Mouse (Mus musculus): ENCODE measurements around the gene Olfr1336. TPM values are rescaled to one million over a fixed set of nuclear protein-coding genes. Genes with fewer than 3 reads are reported as not detected.

Olfr1336 gene
- 0.03 TPM in 1 of 2 replicates, not detected in the other for polyA plus RNA-seq (2014; fragmentation: Nextera tagmentation; extraction: Ambion mirVana)

- Histone ChIP-seq H3K4me3 (ENCODE audit: low read depth, low read length) (no peak within 1 kb of the TSS), H3K9ac (replicated peaks; ENCODE audit: low read depth, low read length) (no peak within 1 kb of the TSS), H3K4me2 (ENCODE audit: low read depth, low read length) (no peak within 1 kb of the TSS), H3K27me3 (ENCODE audit: control insufficient read depth, insufficient read depth, low read length) (no peaks in the 10 kb centered on the region), H3K27ac (ENCODE audit: low read depth, low read length) (no peak within 1 kb of the TSS), H3K36me3 (ENCODE audit: control insufficient read depth, insufficient read depth, low read length) (no peaks in the 10 kb centered on the region), H3K9me3 (ENCODE audit: control insufficient read depth, low read length) (no peaks in the 10 kb centered on the region), H3K4me1 (ENCODE audit: control insufficient read depth, insufficient read depth, low read length) (no peaks in the 10 kb centered on the region)
- no peak for ATAC-seq (ENCODE audit: low read depth)
These were observed at the start of gene Olfr1336 for GRCm38 (mm10) chr7:6455868-6456267. TSS of gene Olfr1336 (plus strand) at chr7:6456168.

- Histone ChIP-seq H3K9ac (replicated peaks; ENCODE audit: low read depth, low read length) (no peak within 1 kb of the TSS), H3K36me3 (ENCODE audit: control insufficient read depth, insufficient read depth, low read length) (no peaks in the 10 kb centered on the region), H3K27me3 (ENCODE audit: control insufficient read depth, insufficient read depth, low read length) (no peaks in the 10 kb centered on the region), H3K9me3 (ENCODE audit: control insufficient read depth, low read length) (no peaks in the 10 kb centered on the region), H3K27ac (ENCODE audit: low read depth, low read length) (no peak within 1 kb of the TSS), H3K4me2 (ENCODE audit: low read depth, low read length) (no peak within 1 kb of the TSS), H3K4me3 (ENCODE audit: low read depth, low read length) (no peak within 1 kb of the TSS), H3K4me1 (ENCODE audit: control insufficient read depth, insufficient read depth, low read length) (no peaks in the 10 kb centered on the region)
- WGBS: 2% methylated on average over 17 of the region's 17 CpGs
- ATAC-seq (ENCODE audit: low read depth): peak; percentile 59; the same call in 1 of the 2 replicates
These were observed 45.9 kb upstream of the Olfr1336 start, which contains the start of gene Gm20715 for GRCm38 (mm10) chr7:6410043-6410442. TSS of gene Gm20715 (plus strand) at chr7:6410277.

GRCm38 (mm10) chr7:6414626-6415441, 41.1 kb upstream of the Olfr1336 start:
- Histone ChIP-seq H3K36me3 (ENCODE audit: control insufficient read depth, insufficient read depth, low read length) (no peaks in the 10 kb centered on the region), H3K4me3 (ENCODE audit: low read depth, low read length) (peak overlapping the region; percentile 29), H3K9me3 (ENCODE audit: control insufficient read depth, low read length) (no peaks in the 10 kb centered on the region), H3K9ac (replicated peaks; ENCODE audit: low read depth, low read length) (peak overlapping the region; percentile 44), H3K4me1 (ENCODE audit: control insufficient read depth, insufficient read depth, low read length) (no peaks in the 10 kb centered on the region), H3K4me2 (ENCODE audit: low read depth, low read length) (peak overlapping the region; percentile 44), H3K27ac (ENCODE audit: low read depth, low read length) (no peak overlapping the region), H3K27me3 (ENCODE audit: control insufficient read depth, insufficient read depth, low read length) (no peaks in the 10 kb centered on the region)
- ATAC-seq (ENCODE audit: low read depth): peak; percentile 92
- whole genome bisulfite sequencing: 7% methylated on average over 19 of the region's 22 CpGs

- H3K36me3 ChIP-seq (ENCODE audit: control insufficient read depth, insufficient read depth, low read length): no peaks in the 10 kb centered on the region
- H3K9me3 ChIP-seq (ENCODE audit: control insufficient read depth, low read length): no peaks in the 10 kb centered on the region
- peak overlapping the region; percentile 44 for H3K4me2 ChIP-seq (ENCODE audit: low read depth, low read length)
- WGBS: 9% methylated on average over 8 of the region's 8 CpGs
- no peaks in the 10 kb centered on the region for H3K4me1 ChIP-seq (ENCODE audit: control insufficient read depth, insufficient read depth, low read length)
- H3K4me3 ChIP-seq (ENCODE audit: low read depth, low read length): peak overlapping the region; percentile 29
- H3K27ac ChIP-seq (ENCODE audit: low read depth, low read length): no peak overlapping the region
- H3K27me3 ChIP-seq (ENCODE audit: control insufficient read depth, insufficient read depth, low read length): no peaks in the 10 kb centered on the region
- ATAC-seq (ENCODE audit: low read depth): peak; percentile 67; the same call in 1 of the 2 replicates
- H3K9ac ChIP-seq (replicated peaks; ENCODE audit: low read depth, low read length): peak overlapping the region; percentile 44
These were observed 40.6 kb upstream of the Olfr1336 start for GRCm38 (mm10) chr7:6415442-6415787.

- no peaks in the 10 kb centered on the region for H3K4me1 ChIP-seq (ENCODE audit: control insufficient read depth, insufficient read depth, low read length)
- H3K9me3 ChIP-seq (ENCODE audit: control insufficient read depth, low read length): no peaks in the 10 kb centered on the region
- H3K4me3 ChIP-seq (ENCODE audit: low read depth, low read length): no peak overlapping the region
- 80% methylated on average over 6 of the region's 6 CpGs for WGBS
- ATAC-seq (ENCODE audit: low read depth): no peak
- no peak overlapping the region for H3K27ac ChIP-seq (ENCODE audit: low read depth, low read length)
- H3K9ac ChIP-seq (replicated peaks; ENCODE audit: low read depth, low read length): no peak overlapping the region
- H3K4me2 ChIP-seq (ENCODE audit: low read depth, low read length): no peak overlapping the region
- no peaks in the 10 kb centered on the region for H3K27me3 ChIP-seq (ENCODE audit: control insufficient read depth, insufficient read depth, low read length)
- no peaks in the 10 kb centered on the region for H3K36me3 ChIP-seq (ENCODE audit: control insufficient read depth, insufficient read depth, low read length)
These were observed 36.1 kb upstream of the Olfr1336 start for GRCm38 (mm10) chr7:6419894-6420293.

GRCm38 (mm10) chr7:6429381-6429780, 26.6 kb upstream of the Olfr1336 start:
- H3K9ac ChIP-seq (replicated peaks; ENCODE audit: low read depth, low read length): no peak overlapping the region
- H3K9me3 ChIP-seq (ENCODE audit: control insufficient read depth, low read length): no peaks in the 10 kb centered on the region
- ATAC-seq (ENCODE audit: low read depth): no peak
- no peaks in the 10 kb centered on the region for H3K4me1 ChIP-seq (ENCODE audit: control insufficient read depth, insufficient read depth, low read length)
- no peaks in the 10 kb centered on the region for H3K27me3 ChIP-seq (ENCODE audit: control insufficient read depth, insufficient read depth, low read length)
- H3K36me3 ChIP-seq (ENCODE audit: control insufficient read depth, insufficient read depth, low read length): no peaks in the 10 kb centered on the region
- no peak overlapping the region for H3K27ac ChIP-seq (ENCODE audit: low read depth, low read length)
- no peak overlapping the region for H3K4me3 ChIP-seq (ENCODE audit: low read depth, low read length)
- 87% methylated on average over 3 of the region's 3 CpGs for WGBS
- H3K4me2 ChIP-seq (ENCODE audit: low read depth, low read length): no peak overlapping the region

- Histone ChIP-seq H3K36me3 (ENCODE audit: control insufficient read depth, insufficient read depth, low read length) (no peaks in the 10 kb centered on the region), H3K27me3 (ENCODE audit: control insufficient read depth, insufficient read depth, low read length) (no peaks in the 10 kb centered on the region), H3K9ac (replicated peaks; ENCODE audit: low read depth, low read length) (no peak overlapping the region), H3K27ac (ENCODE audit: low read depth, low read length) (no peak overlapping the region), H3K4me2 (ENCODE audit: low read depth, low read length) (no peak overlapping the region), H3K9me3 (ENCODE audit: control insufficient read depth, low read length) (no peaks in the 10 kb centered on the region), H3K4me3 (ENCODE audit: low read depth, low read length) (no peak overlapping the region), H3K4me1 (ENCODE audit: control insufficient read depth, insufficient read depth, low read length) (no peaks in the 10 kb centered on the region)
- WGBS: 30% methylated on average over 2 of the region's 2 CpGs
- ATAC-seq (ENCODE audit: low read depth): no peak
These were observed 25.6 kb upstream of the Olfr1336 start for GRCm38 (mm10) chr7:6430342-6430741.

GRCm38 (mm10) chr7:6438388-6438787, 17.6 kb upstream of the Olfr1336 start, which contains the start of gene Olfr1344:
TSS of gene Olfr1344 (plus strand) at chr7:6438688.
- no peak within 1 kb of the TSS for H3K27ac ChIP-seq (ENCODE audit: low read depth, low read length)
- 80% methylated on average over 3 of the region's 3 CpGs for WGBS
- no peak within 1 kb of the TSS for H3K4me2 ChIP-seq (ENCODE audit: low read depth, low read length)
- ATAC-seq (ENCODE audit: low read depth): no peak
- H3K36me3 ChIP-seq (ENCODE audit: control insufficient read depth, insufficient read depth, low read length): no peaks in the 10 kb centered on the region
- H3K9ac ChIP-seq (replicated peaks; ENCODE audit: low read depth, low read length): no peak within 1 kb of the TSS
- no peak within 1 kb of the TSS for H3K4me3 ChIP-seq (ENCODE audit: low read depth, low read length)
- no peaks in the 10 kb centered on the region for H3K27me3 ChIP-seq (ENCODE audit: control insufficient read depth, insufficient read depth, low read length)
- H3K9me3 ChIP-seq (ENCODE audit: control insufficient read depth, low read length): no peaks in the 10 kb centered on the region
- H3K4me1 ChIP-seq (ENCODE audit: control insufficient read depth, insufficient read depth, low read length): no peaks in the 10 kb centered on the region

- Histone ChIP-seq H3K4me3 (ENCODE audit: low read depth, low read length) (no peak overlapping the region), H3K9ac (replicated peaks; ENCODE audit: low read depth, low read length) (no peak overlapping the region), H3K9me3 (ENCODE audit: control insufficient read depth, low read length) (no peaks in the 10 kb centered on the region), H3K4me1 (ENCODE audit: control insufficient read depth, insufficient read depth, low read length) (no peaks in the 10 kb centered on the region), H3K27ac (ENCODE audit: low read depth, low read length) (no peak overlapping the region), H3K36me3 (ENCODE audit: control insufficient read depth, insufficient read depth, low read length) (no peaks in the 10 kb centered on the region), H3K27me3 (ENCODE audit: control insufficient read depth, insufficient read depth, low read length) (no peaks in the 10 kb centered on the region), H3K4me2 (ENCODE audit: low read depth, low read length) (no peak overlapping the region)
- no peak for ATAC-seq (ENCODE audit: low read depth)
- 66% methylated on average over 2 of the region's 2 CpGs for WGBS
These were observed 14.8 kb upstream of the Olfr1336 start for GRCm38 (mm10) chr7:6441173-6441572.
